Mouse (Mus musculus) CH12.LX (cell line): ENCODE results near the gene Sgce. TPM values are rescaled to one million over a fixed set of nuclear protein-coding genes. Genes with fewer than 3 reads are reported as not detected.

ENCODE experiments used
- DNase-seq: peaks from one replicate; pipeline ENCODE4 v3.0.0-alpha.2; 2013; ENCODE audit errors: extremely low read depth
- H3K27ac ChIP-seq: 2 replicates; pipeline ENCODE4 v1.5.1; 2012; ENCODE audit warnings: low read depth, mild to moderate bottlenecking, control low read depth, moderate library complexity; ENCODE audit not compliant: insufficient read depth
- H3K27me3 ChIP-seq: replicated peaks from 2 replicates; pipeline ENCODE3; 2012; ENCODE audit warnings: inconsistent platforms
- H3K36me3 ChIP-seq, 2 experiments: replicated peaks in 1 of 2; 2 replicates each; pipeline versions ENCODE3 to v1.6.1; 2012; ENCODE audit warnings: inconsistent platforms in 1 of 2, low read length in 1 of 2, mild to moderate bottlenecking in 1 of 2, mixed read lengths in 1 of 2, moderate library complexity in 1 of 2; ENCODE audit not compliant: control insufficient read depth in 1 of 2, insufficient read depth in 1 of 2
- H3K4me1 ChIP-seq, 2 experiments: 2 replicates each; pipeline ENCODE4 v1.6.1; 2012; ENCODE audit warnings: inconsistent platforms in 1 of 2, moderate library complexity in 1 of 2; ENCODE audit not compliant: insufficient read depth in 2 of 2, control insufficient read depth in 1 of 2
- H3K4me2 ChIP-seq: 2 replicates; pipeline ENCODE4 v1.6.1; 2012; ENCODE audit warnings: low read depth, mild to moderate bottlenecking, control low read depth; ENCODE audit not compliant: poor library complexity, insufficient read depth, severe bottlenecking
- H3K4me3 ChIP-seq, 3 experiments: fragments of 150-350 bp in 1 of 3; sonication (generic) in 1 of 3; replicated peaks in 1 of 3; 2 replicates each; pipeline versions ENCODE3 to v1.5.1; 2011 to 2012; ENCODE audit warnings: low read depth in 2 of 3, low read length in 2 of 3, mild to moderate bottlenecking in 2 of 3, moderate library complexity in 2 of 3, control low read depth in 1 of 3, improper control_type of control experiment in 1 of 3, inconsistent platforms in 1 of 3, mixed read lengths in 1 of 3; ENCODE audit not compliant: poor library complexity in 1 of 3
- H3K79me2 ChIP-seq: replicated peaks from 2 replicates; pipeline ENCODE4 v1.6.1; 2012; ENCODE audit warnings: mild to moderate bottlenecking, moderate library complexity; ENCODE audit not compliant: control insufficient read depth, poor library complexity, insufficient read depth, severe bottlenecking; ENCODE audit errors: extremely low read depth
- H3K9ac ChIP-seq: 2 replicates; pipeline ENCODE4 v1.6.1; 2012; ENCODE audit warnings: low read depth, mild to moderate bottlenecking, control low read depth, moderate library complexity; ENCODE audit not compliant: insufficient read depth
- H3K9me3 ChIP-seq: replicated peaks from 2 replicates; pipeline ENCODE3; 2012; ENCODE audit warnings: low read length, inconsistent platforms, mixed read lengths
- CHD1 ChIP-seq: IDR thresholded peaks from 2 replicates; pipeline ENCODE4 v1.6.1; 2012; ENCODE audit warnings: low read depth, low read length, improper control_type of control experiment, inconsistent platforms
- CHD2 ChIP-seq: IDR thresholded peaks from 2 replicates; pipeline ENCODE4 v1.6.1; 2011; ENCODE audit warnings: low read length, improper control_type of control experiment
- EP300 ChIP-seq: IDR thresholded peaks from 2 replicates; pipeline ENCODE4 v1.6.1; 2011; ENCODE audit warnings: low read length, improper control_type of control experiment
- ETS1 ChIP-seq: conservative IDR thresholded peaks from 2 replicates; pipeline ENCODE4 v1.6.1; 2012; ENCODE audit warnings: low read depth, mild to moderate bottlenecking, inconsistent platforms, low read length, improper control_type of control experiment, moderate library complexity
- HCFC1 ChIP-seq: IDR thresholded peaks from 2 replicates; pipeline ENCODE4 v1.6.1; 2012; ENCODE audit warnings: low read depth, mild to moderate bottlenecking, inconsistent platforms, low read length, improper control_type of control experiment
- IRF4 ChIP-seq: IDR thresholded peaks from 2 replicates; pipeline ENCODE4 v1.6.1; 2014; ENCODE audit warnings: low read depth, mild to moderate bottlenecking, inconsistent platforms, low read length, improper control_type of control experiment
- JUND ChIP-seq: conservative IDR thresholded peaks from 2 replicates; pipeline ENCODE4 v1.6.1; 2011; ENCODE audit warnings: low read depth, low read length, improper control_type of control experiment
- MAFK ChIP-seq: IDR thresholded peaks from 2 replicates; pipeline ENCODE4 v1.6.1; 2011; ENCODE audit warnings: low read length, improper control_type of control experiment; ENCODE audit not compliant: insufficient replicate concordance
- MAX ChIP-seq: IDR thresholded peaks from 2 replicates; pipeline ENCODE4 v1.6.1; 2011; ENCODE audit warnings: low read length, improper control_type of control experiment
- MEF2A ChIP-seq: IDR thresholded peaks from 2 replicates; pipeline ENCODE4 v1.6.1; 2014; ENCODE audit warnings: low read depth, mild to moderate bottlenecking, inconsistent platforms, low read length, improper control_type of control experiment, borderline replicate concordance
- MYC ChIP-seq: IDR thresholded peaks from 2 replicates; pipeline ENCODE4 v1.6.1; 2011; ENCODE audit warnings: low read depth, mild to moderate bottlenecking, improper control_type of control experiment, low read length
- NELFE ChIP-seq: IDR thresholded peaks from 2 replicates; pipeline ENCODE4 v1.6.1; 2011; ENCODE audit warnings: low read depth, low read length, improper control_type of control experiment
- NRF1 ChIP-seq: IDR thresholded peaks from 2 replicates; pipeline ENCODE4 v1.6.1; 2014; ENCODE audit warnings: low read depth, mild to moderate bottlenecking, inconsistent platforms, low read length, improper control_type of control experiment, moderate library complexity
- PAX5 ChIP-seq: IDR thresholded peaks from 2 replicates; pipeline ENCODE4 v1.6.1; 2012; ENCODE audit warnings: low read length, inconsistent platforms, mixed read lengths
- POLR2A ChIP-seq: IDR thresholded peaks from 2 replicates; pipeline ENCODE4 v1.6.1; 2011; ENCODE audit warnings: low read depth, mild to moderate bottlenecking, improper control_type of control experiment, low read length
- RAD21 ChIP-seq: IDR thresholded peaks from 2 replicates; pipeline ENCODE4 v1.6.1; 2011; ENCODE audit warnings: low read depth, mild to moderate bottlenecking, low read length, improper control_type of control experiment, moderate library complexity
- SIN3A ChIP-seq: IDR thresholded peaks from 2 replicates; pipeline ENCODE4 v1.6.1; 2012; ENCODE audit warnings: low read length, improper control_type of control experiment, inconsistent platforms
- SMC3 ChIP-seq: IDR thresholded peaks from 2 replicates; pipeline ENCODE4 v1.6.1; 2011; ENCODE audit warnings: low read depth, low read length, improper control_type of control experiment
- TBP ChIP-seq: conservative IDR thresholded peaks from 2 replicates; pipeline ENCODE4 v1.6.1; 2011; ENCODE audit warnings: low read depth, low read length, improper control_type of control experiment
- TCF12 ChIP-seq: IDR thresholded peaks from 2 replicates; pipeline ENCODE4 v1.6.1; 2014; ENCODE audit warnings: low read depth, mild to moderate bottlenecking, inconsistent platforms, low read length, improper control_type of control experiment
- USF1 ChIP-seq: IDR thresholded peaks from 2 replicates; pipeline ENCODE4 v1.6.1; 2014; ENCODE audit warnings: low read depth, mild to moderate bottlenecking, inconsistent platforms, low read length, improper control_type of control experiment
- USF2 ChIP-seq: conservative IDR thresholded peaks from 2 replicates; pipeline ENCODE4 v1.6.1; 2011; ENCODE audit warnings: low read depth, low read length, improper control_type of control experiment
- ZKSCAN1 ChIP-seq: IDR thresholded peaks from 2 replicates; pipeline ENCODE4 v1.6.1; 2012; ENCODE audit warnings: low read depth, inconsistent platforms, low read length, improper control_type of control experiment, borderline replicate concordance
- ZNF384 ChIP-seq: IDR thresholded peaks from 2 replicates; pipeline ENCODE4 v1.6.1; 2012; ENCODE audit warnings: low read depth, low read length, improper control_type of control experiment, inconsistent platforms
- dilution Hi-C: fragments of 300-500 bp; cut with MboI; formaldehyde crosslinking; loops from 2 replicates; pipeline ENCODE4 v1.14.3; 2020; ENCODE audit warnings: low sequenced_read_pairs; ENCODE audit not compliant: extremely low pct_unique_long_range_greater_than_20kb, extremely low pct_ligation_motif_present
- in situ Hi-C: fragments of 300-500 bp; cut with MboI; formaldehyde crosslinking; loops from 3 replicates; pipeline ENCODE4 v1.14.3; 2019; ENCODE audit warnings: low sequenced_read_pairs, low pct_ligation_motif_present, low pct_unique_long_range_greater_than_20kb, mixed read lengths
- polyA plus RNA-seq: library from polyadenylated mRNA; unstranded; fragments of >175 nt; gene quantifications from 2 replicates; pipeline ENCODE4 v1.2.1, GENCODE M21; 2012; ENCODE audit warnings: low read depth; ENCODE audit not compliant: insufficient read length
- total RNA-seq, 2 experiments: library from RNA; depleted of rRNA; stranded (reverse); fragments of 300-350 nt in 1 of 2; fragments of >200 nt in 1 of 2; gene quantifications; 2 replicates each; pipeline ENCODE4 v1.2.3; 2012 to 2014

Gene Sgce
- total and polyA plus RNA-seq, 3 experiments = not detected

GRCm38 (mm10) chr6:4728305-4728704 lies 18.7 kb downstream of the Sgce start:
- Histone ChIP-seq H3K9ac (no peak overlapping the region), H3K36me3 (no peaks in the 10 kb centered on the region), H3K79me2 (no peaks in the 10 kb centered on the region), H3K4me3 (no peak overlapping the region), H3K27ac (no peak overlapping the region), H3K9me3 (no peaks in the 10 kb centered on the region), H3K27me3 (no peaks in the 10 kb centered on the region), H3K4me1 (peaks cover 0 to 7% of the 10 kb centered on the region in 2 experiments; a peak in 2 of 4 replicates), H3K4me2 (no peak overlapping the region)
- DNase-seq = no peak
- dilution Hi-C loops = no loop called here
- TF ChIP-seq NELFE = no peak
- TF ChIP-seq CHD1 = no peak
- TF ChIP-seq MYC = no peak
- TF ChIP-seq MAX = no peak
- TF ChIP-seq TBP = no peak
- TF ChIP-seq EP300 = no peak
- TF ChIP-seq RAD21 = no peak
- TF ChIP-seq USF2 = no peak
- TF ChIP-seq MEF2A = no peak
- TF ChIP-seq MAFK = no peak
- no peak for TF ChIP-seq ETS1
- no peak for TF ChIP-seq ZKSCAN1
- TF ChIP-seq SMC3 = no peak
- no peak for TF ChIP-seq POLR2A
- no peak for TF ChIP-seq CHD2
- no peak for TF ChIP-seq ZNF384
- TF ChIP-seq NRF1 = no peak
- TF ChIP-seq IRF4 = no peak
- no peak for TF ChIP-seq TCF12
- in situ Hi-C loops = no loop called here

GRCm38 (mm10) chr6:4723998-4724757 lies 22.8 kb downstream of the Sgce start:
- no peak overlapping the region for H3K4me3 ChIP-seq
- H3K4me2 ChIP-seq = no peak overlapping the region
- H3K27me3 ChIP-seq = no peaks in the 10 kb centered on the region
- no peaks in the 10 kb centered on the region for H3K36me3 ChIP-seq
- TF ChIP-seq TCF12 (no peak), PAX5 (no peak), HCFC1 (no peak), EP300 (no peak), MAFK (no peak), JUND (no peak), ZNF384 (no peak), SIN3A (no peak), USF1 (no peak), USF2 (no peak)
- peaks cover 0 to 15% of the 10 kb centered on the region in 2 experiments; a peak in 2 of 4 replicates for H3K4me1 ChIP-seq
- dilution Hi-C loops (no loop called here), in situ Hi-C loops (no loop called here)
- no peak overlapping the region for H3K9ac ChIP-seq
- no peaks in the 10 kb centered on the region for H3K9me3 ChIP-seq
- no peaks in the 10 kb centered on the region for H3K79me2 ChIP-seq
- H3K27ac ChIP-seq = no peak overlapping the region
- no peak for DNase-seq
